Mouse (Mus musculus): ENCODE data around the gene Raf1.
A peak's percentile ranks its signal among the peaks of the same experiment; 100 is the strongest.

Raf1 gene

GRCm38 (mm10) chr6:115610301-115610700 is 66.1 kb downstream of the Raf1 start:
- DNase-seq, result no peak

- peak; percentile 32 for DNase-seq
Observed at GRCm38 (mm10) chr6:115609121-115609520, 67.3 kb downstream of the Raf1 start.

GRCm38 (mm10) chr6:115607429-115607828 is 69.0 kb downstream of the Raf1 start:
- DNase-seq, result peak; percentile 21 to 26

- no peak for DNase-seq
Observed at GRCm38 (mm10) chr6:115606461-115606860, 70.0 kb downstream of the Raf1 start.

GRCm38 (mm10) chr6:115601715-115602523 is 74.5 kb downstream of the Raf1 start, which contains the start of gene Mkrn2:
Gene Mkrn2 (plus strand): TSS chr6:115601902.
- DNase-seq, result peak; percentile 71 to 88

GRCm38 (mm10) chr6:115601322-115601714 is 75.1 kb downstream of the Raf1 start:
- peak in 1 of 2 experiments; percentile 28 for DNase-seq

GRCm38 (mm10) chr6:115595667-115596066 is 80.8 kb downstream of the Raf1 start:
- no peak for DNase-seq

- no peak for DNase-seq
Observed at GRCm38 (mm10) chr6:115594463-115594862, 82.0 kb downstream of the Raf1 start.

- DNase-seq, result no peak
Observed at GRCm38 (mm10) chr6:115593252-115593651, 83.2 kb downstream of the Raf1 start.

- DNase-seq, result no peak
Observed at GRCm38 (mm10) chr6:115592458-115592857, 84.0 kb downstream of the Raf1 start, which contains the start of gene Mkrn2os. Gene Mkrn2os (minus strand): TSS chr6:115592576.

- DNase-seq, result no peak
Observed at GRCm38 (mm10) chr6:115591692-115592359, 84.6 kb downstream of the Raf1 start.

GRCm38 (mm10) chr6:115586321-115586720 is 90.1 kb downstream of the Raf1 start:
- DNase-seq, result no peak

- DNase-seq, result no peak
Observed at GRCm38 (mm10) chr6:115584176-115584575, 92.3 kb downstream of the Raf1 start.

- DNase-seq, result no peak
Observed at GRCm38 (mm10) chr6:115583430-115584125, 92.9 kb downstream of the Raf1 start.

GRCm38 (mm10) chr6:115582328-115583115 is 93.9 kb downstream of the Raf1 start:
- no peak for DNase-seq

- no peak for DNase-seq
Observed at GRCm38 (mm10) chr6:115580810-115581209, 95.6 kb downstream of the Raf1 start.

GRCm38 (mm10) chr6:115577941-115578340 is 98.5 kb downstream of the Raf1 start:
- no peak for DNase-seq

- no peak for DNase-seq
Observed at GRCm38 (mm10) chr6:115577407-115577806, 99.0 kb downstream of the Raf1 start.

GRCm38 (mm10) chr6:115574171-115574570 is 102.3 kb downstream of the Raf1 start:
- DNase-seq, result no peak
